Mouse (Mus musculus): ENCODE data around the gene Cc2d2b.

The Cc2d2b gene

DNA sequence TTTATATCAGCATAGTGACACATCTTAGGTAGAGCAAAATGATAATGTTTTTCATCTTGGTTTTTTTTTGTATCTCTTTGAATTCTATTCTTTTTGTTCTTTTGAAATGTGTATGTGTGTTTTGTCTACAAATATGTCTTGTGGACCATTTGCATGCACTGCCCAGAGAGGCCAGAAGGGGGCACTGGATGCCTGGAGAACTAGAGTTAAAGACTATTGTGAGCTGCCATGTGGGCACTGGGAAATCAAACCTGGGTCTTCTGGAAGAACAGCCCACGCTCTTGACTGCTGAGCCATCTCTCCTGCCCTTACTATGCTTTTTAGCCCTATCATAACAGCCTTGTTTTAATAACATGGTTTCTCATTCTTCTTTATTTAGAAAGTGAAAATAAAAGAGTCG lies 5.8 kb downstream of the Cc2d2b start:
- peak; percentile 89 for DNase-seq (ENCODE audit: low read depth, low spot score)

DNA sequence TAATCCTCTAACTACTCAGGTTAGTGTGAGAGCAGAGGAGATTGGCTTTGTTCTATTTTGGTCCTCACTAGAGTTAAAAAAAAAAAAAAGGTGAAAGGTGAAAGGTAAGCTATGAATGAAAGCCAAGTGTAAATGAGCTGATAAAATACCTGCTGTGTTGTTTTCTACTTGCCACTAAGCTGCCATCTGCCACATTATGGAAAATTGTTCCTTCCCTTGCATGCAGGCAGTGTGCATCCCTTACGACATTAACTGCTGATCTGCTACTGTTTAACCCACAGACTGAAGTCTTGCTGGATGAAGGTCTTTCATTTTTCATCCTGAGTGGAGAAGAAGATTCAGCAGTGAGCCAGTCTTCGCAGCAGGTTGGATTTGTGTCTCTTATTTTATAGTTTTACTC lies 11.5 kb downstream of the Cc2d2b start:
- DNase-seq (ENCODE audit: low read depth, low spot score), result no peak

DNA sequence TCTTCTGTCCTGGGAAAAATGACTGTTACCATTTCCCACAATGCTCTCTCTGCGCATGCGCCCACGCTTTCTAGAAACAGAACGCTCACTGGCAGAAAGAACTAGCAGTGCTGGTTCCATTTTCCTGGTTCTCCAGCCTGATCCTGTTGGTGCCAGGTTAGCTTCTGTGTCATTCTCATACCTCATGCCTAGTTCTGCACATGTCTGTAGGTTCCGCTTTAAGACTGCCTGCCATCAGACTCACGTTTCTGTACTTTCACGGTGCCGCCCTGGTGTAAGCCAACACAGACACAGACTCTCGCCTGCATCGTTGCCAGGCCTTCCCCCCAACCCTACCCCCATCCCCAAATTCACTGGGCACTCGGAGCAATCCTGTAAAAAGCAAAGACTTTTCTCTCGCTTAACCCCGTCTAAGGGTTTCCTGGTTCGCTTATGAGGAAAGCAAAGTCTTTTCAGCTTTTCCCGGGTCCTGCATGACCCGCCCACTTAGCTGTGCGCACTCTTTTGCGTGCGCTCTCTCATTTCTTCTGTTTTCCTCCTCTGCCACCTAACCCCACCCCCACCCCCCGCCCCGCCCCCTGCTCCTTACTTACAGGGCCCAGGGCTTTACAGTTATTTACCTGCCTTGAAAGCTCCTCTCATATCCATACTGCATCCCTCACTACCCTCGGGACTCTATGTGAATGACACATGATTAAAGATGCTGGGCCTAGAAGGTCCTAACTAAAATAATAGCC lies 13.6 kb downstream of the Cc2d2b start:
- DNase-seq (ENCODE audit: low read depth, low spot score), result peak; percentile 73

DNA sequence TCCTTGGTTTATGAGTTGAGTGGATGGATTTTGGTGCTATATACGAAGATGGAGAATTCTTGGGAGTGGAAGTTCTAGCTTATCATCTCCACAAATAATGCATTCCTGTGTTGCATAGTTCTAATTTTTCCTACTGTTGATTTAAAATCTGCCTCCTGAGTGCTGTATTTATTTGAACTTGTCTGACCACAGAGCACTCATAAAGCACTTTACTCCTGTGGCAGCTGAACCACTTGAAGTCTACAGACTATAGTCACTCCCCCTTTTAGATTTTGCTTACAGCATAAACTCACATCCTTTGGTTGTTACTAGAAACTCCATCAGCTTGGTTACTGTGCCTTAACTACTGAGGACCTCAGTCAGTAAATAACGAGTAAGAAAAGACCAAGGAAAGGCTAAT lies 18.6 kb downstream of the Cc2d2b start:
- DNase-seq (ENCODE audit: low read depth, low spot score), result no peak

DNA sequence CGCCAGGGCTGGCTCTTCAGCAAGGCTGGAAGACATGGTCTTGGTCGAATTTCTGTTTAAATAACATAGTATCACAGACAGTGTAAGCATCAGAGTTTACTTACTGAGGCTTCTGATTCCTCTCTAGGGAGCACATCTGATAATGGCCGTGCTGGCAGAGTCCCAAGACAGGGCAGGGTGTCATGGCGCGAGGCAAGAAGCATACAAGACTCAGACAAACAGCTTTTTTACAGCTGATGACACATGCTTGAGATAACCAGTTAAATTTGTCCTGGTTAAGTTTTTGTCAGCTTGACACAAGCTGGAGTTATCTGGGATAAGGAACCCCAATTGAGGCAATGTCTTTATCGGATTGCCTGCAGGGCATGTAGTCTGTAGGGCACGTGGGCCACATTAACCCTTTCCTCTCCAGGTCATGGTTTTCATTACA lies 20.8 kb downstream of the Cc2d2b start:
- DNase-seq (ENCODE audit: low read depth, low spot score), result no peak

DNA sequence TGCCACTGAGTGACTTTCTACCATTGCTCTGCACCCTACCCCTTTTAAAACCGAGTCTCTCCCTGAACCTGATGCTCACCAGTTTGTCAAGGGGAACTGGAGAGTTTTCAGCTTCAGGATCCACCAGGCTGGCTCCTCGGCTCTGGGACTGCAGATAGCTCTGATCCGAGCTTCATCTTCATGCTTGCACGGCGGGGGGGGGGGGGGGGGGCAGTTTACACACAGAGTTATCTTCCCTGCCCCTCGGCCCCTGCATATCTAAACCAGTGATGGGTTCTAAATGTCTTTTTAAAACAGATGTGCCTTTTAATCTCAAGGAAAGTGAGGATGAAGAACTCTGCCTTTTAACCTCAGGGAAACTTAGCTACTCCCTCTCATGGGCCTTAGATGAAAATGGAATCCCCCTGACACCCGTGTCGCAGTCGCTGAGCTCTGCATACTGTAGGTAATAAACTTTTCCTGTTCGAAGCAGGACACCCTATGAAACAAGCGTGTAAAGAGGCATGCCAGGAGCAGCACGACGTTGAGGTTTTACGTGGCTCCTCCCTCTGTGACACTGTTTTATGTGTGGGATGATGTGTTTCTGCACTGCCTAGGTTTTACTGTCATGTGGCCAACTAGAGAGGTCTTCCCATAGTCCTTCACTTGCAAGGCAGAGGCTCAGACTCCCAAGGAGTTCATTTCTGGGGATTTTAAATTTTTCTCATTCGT lies 39.6 kb downstream of the Cc2d2b start:
- peak; percentile 56 for DNase-seq (ENCODE audit: low read depth, low spot score)

DNA sequence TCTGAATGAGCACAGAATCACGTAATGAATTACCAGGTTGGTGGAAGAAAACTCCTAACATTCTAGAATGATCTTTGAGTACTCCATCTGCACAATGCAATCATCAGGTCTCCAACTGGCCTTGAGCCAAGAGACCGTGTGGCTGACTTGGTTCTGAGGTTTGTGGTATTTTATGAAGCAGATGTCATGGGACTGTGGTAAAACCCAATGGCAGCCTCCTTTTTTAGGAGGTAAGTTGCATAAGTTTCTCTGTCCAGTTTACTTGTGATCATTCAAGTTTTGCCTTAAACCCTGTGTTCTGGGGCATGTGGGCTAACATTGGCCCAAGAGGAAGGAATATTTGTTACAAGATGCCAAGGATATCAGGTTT lies 40.1 kb downstream of the Cc2d2b start:
- DNase-seq (ENCODE audit: low read depth, low spot score), result peak; percentile 52

DNA sequence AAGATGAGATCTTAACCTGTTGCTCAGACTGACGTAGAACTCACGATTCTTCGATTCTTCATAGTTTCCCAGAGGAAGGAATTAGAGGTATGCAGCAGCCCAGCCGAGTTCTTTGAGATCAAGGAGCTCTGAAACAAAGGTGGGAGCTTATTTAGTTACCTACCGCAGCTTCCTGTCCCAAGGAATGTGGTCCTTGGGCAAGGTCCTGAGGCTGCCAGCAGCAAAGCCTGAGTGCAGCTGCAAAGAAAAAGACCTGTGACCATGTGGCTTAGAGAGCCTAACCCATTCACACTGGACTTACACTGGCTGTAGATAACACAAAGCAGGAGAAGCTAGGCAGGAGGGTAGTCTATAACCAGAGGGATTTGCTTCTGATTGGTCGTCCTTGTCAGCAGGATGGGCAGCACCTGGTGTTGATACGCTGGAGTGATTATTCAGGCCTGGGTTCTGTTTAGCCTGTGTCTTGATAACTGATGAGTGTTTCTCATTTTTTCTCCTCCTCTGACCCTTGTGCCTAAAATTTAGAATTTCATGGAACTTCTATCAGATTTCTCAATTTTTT lies 56.7 kb downstream of the Cc2d2b start:
- DNase-seq (ENCODE audit: low read depth, low spot score), result no peak

DNA sequence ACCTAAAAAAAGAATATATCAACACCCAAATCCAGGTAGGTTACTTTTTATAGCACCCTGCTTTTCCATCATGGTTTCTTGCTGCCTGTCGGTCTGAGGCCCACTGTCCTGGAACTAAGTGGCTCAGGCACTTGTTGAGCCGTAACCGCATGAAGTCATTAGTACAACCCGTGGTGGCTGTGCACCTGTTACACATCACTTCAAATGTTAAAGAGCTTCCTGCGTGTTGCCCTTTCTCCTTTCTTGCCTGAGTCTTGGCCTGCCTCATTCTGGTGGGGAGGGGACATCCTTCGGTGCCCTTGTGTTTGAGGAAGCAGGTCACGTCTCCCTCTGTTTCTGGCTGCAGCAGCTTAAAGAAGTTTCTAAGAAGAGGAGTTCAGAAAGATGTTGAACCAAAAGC lies 61.3 kb downstream of the Cc2d2b start:
- peak; percentile 77 for DNase-seq (ENCODE audit: low read depth, low spot score)

DNA sequence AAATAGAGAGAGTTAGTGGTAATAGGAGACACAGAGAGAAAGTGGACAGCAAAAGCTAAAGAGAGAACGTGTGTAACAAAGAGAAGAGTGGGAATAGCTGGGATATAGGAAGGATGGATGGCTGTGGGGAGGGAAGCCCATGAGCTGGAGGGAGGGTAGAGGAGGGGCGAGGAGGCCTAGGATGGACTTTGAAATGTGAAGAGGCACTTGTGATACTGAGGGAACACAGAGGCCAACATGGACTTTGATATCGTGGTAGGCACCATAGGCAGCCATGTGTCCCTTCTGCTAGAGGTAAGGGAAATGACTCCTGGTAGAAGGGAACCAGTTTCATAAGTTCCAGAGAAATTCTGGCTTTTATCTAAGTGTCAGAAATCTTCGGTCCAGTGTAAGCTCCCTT lies 63.3 kb downstream of the Cc2d2b start:
- DNase-seq (ENCODE audit: low read depth, low spot score), result no peak

DNA sequence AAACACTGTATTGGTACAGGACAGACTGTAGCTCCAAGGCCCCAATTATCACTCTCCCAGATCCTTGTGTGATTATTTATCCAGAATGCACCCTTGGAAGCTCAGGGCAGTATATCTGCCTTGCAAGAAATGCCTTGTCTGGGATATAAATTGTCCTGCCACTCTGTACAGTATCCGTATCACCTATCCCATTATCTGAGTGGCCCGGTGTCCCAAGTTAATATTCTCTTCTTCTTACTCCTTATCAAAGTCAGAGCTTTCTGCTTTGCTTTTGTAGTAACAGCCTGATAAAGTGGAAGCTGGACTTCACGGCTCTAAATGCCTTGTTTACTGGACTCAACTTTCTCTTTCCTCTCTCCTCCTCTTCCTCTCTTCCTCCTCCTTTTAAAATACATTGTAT lies 64.2 kb downstream of the Cc2d2b start:
- no peak for DNase-seq (ENCODE audit: low read depth, low spot score)

DNA sequence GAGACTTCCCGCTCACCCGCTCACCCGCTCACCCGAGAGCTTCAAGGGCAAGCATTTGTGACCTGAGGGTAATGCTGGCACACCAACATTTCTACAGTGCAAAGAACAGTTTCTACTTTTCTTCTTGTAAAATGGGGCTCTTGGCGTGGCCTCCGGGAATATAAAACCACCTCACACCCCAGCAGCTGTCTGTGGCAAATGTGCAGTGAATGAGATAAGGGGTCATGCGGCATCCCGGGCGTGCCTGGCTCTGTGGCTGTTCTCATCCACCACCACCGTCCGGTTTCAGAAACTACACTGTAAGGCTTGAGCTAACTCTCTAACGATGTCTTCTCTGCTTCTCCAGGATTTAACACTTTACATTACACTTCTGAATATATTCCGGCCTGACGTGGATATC lies 64.8 kb downstream of the Cc2d2b start:
- DNase-seq (ENCODE audit: low read depth, low spot score), result peak; percentile 29

DNA sequence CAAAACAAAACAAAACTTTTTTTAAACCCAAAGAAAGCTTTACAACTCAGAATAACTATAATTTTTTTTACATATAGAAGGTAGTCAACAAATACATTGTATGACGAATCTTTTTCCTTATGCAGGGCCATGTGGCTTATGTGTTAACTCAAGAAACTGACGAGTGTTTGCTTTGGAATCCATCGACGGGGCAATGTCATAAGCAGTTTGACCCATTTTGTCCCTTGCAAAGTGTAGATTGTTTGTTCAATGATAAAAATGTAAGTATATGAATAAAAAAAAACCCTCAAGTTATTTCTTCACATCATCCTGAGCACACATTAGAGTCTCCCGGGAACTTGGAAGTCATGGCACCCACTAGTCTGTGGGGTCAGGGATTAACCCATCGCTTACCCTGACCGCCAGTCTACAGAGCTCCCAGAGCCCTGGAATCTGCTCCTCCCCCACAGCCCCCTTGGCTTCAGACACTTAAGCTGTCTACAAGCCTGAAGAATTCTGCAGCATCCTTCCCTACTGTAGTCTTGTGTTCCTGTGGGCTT lies 67.2 kb downstream of the Cc2d2b start:
- no peak for DNase-seq (ENCODE audit: low read depth, low spot score)

DNA sequence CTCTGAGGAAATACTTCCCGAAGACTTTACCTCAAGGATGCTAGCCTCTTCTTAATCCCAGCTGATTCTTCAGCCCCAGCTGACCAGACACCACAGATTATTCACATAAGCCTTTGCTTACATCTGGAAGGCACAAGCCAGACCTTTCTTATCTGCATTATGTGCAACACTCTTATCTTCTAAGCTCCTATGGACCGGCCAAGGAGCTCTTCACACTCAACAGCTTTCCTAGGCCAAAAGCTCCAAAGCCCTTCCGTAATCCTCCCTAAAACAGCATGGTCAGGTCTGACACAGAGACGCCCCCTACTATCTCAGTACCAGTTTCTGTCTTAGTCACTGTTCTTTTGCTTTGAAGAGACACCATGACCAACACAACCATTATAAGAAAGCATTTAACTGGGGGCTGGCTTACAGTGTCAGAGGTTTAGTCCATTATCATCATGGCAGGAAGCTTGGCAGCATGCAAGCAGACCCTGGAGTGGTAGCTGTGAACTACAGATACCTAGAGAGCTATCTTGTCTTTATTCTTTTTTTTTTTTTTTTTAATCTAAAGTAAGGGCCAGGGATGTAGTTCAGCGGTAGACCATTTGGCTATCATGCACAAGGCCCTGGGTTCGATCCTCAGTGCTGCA lies 69.5 kb downstream of the Cc2d2b start:
- no peak for DNase-seq (ENCODE audit: low read depth, low spot score)

DNA sequence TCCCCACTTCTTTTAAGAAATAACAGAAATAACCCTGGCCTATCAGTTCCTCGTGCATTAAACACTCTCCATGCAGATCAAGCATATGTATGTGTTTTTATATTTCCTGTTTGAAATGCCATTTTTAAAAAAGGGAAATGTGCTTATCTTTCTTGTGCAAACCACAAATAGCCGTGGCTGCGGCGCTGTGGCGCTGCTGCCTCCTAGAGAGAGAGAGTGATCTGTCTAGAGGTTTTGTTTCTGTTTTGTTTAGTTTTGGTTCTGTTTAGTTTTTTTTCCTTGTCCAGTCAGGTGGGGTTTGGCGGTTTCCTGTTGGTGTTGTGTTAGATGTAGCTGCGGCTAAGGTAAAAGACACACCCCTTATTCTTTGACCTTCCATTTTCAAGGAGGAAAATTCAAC lies 70.2 kb downstream of the Cc2d2b start:
- peak; percentile 75 for DNase-seq (ENCODE audit: low read depth, low spot score)

DNA sequence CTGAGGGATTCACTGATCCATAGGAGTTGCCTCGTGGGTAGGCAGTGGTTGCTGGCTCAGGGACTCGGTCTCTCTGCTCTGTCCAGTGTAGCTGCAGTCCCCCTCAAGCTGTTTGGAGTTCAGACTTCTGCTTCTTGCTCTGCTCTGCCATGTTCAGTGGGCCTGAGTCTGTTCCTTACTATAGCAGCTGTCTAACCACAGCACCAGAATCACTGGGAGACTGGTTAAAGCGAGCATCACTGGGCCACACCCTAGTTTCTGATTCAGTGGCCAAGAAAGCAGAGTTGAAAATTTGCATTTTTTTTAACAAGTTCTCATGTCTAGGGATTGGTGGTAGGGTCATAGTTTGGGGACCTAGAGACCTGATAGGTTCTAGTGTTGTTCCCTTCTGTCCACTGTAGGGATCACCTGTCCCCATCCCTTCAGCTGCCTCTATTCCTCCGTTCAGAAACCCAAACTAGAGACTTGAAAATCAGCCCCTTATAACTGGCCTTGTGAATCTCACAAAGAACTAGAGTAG lies 72.8 kb downstream of the Cc2d2b start:
- DNase-seq (ENCODE audit: low read depth, low spot score), result no peak

DNA sequence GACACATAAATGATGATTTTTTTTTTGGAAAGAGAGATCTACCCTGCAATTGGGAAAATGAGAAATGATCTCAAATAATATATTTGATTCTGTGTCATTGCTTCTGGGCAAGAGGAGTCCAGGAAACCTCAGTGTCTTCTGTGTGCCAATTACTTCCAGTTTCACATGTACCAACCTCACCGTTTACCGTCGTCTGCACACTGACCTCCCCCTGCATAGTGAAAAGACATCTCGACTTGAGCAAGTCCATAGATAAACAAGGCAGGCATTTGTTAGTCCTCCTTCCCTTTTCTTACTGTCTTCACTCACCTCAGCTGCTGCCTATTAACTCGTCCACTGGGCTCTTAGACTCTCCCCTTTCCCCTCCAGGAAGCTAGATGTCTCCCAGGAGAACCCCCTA lies 77.1 kb downstream of the Cc2d2b start:
- DNase-seq (ENCODE audit: low read depth, low spot score), result no peak

DNA sequence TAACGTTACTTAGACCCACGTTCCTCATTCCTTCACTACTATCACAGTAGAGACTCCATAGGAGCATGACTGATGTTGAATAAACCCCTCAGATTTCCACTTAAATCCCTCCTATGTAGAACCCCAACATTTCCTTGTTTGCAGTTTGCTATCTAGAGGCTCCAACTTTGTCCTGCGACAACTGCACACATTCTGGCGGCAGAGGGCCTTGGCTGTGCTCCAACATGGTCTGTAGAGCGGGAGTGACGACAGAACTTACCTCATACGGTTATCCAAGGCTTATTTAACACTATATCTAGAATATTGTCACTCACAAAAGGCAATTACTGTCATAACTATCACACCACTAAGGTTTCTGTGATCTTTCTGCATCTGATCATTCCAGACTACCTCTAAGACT lies 78.2 kb downstream of the Cc2d2b start:
- DNase-seq (ENCODE audit: low read depth, low spot score), result no peak

DNA sequence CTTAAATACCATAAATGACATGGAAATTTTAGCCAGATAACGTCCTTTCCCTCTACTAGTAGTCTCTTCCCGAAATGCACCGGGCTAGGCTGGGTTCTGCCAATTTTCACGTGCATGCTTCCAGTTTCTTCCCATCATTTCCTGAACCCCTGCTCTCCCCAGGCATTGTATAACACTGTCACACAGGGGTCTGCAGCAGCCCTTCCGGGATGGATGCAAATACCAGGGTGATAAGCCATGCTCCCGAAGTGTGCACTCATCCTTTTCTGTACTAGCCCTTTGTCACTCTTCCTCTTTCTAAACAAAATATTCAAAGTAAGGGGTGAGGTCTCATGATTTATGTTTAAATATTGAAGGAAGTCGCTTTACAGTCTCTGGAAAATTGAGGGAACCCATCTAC lies 81.6 kb downstream of the Cc2d2b start:
- no peak for DNase-seq (ENCODE audit: low read depth, low spot score)

DNA sequence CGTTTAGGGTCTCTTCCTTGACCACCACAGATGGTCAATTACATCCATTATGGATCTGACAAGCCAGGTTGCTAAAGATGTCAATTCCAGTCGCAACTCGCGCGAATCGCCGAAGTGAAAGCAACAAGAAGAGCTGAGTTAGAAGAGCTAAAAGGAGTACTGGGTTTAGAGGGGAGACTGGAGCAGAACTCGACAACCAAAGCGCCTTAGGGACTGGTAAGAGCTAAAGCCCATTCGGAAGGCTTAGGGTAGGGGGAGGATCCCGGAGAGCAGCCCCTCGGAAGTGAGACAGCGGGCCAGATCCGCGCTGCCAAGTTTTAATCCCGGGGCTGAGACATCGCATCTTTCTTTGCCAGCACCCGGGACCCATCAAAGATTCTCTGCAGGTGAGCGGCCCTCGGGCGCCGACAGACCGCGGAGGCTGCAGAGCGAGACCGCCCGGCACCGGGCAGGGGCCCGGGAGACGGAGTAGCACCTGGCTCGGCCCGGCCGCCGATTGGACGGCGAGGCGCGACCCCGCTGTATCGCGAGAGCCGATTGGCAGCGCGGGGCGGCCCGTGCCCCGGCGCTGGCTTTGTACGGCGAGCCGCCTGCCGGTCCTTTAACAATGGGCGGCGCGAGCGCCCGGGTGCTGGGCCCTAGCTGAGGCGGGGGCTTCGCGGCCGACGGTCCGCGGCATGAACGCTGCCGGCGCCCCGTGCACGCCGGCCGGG lies 82.3 kb downstream of the Cc2d2b start, which contains the start of gene Ccnj:
Ccnj (plus strand) TSS at position 577 of the 713 bp plus-strand sequence.
- peak; percentile 94 for DNase-seq (ENCODE audit: low read depth, low spot score)
